Mouse (Mus musculus): ENCODE results near the gene Dnajc9. TPM values are rescaled to one million over a fixed set of nuclear protein-coding genes. Genes with fewer than 3 reads are reported as not detected.
A peak's percentile ranks its signal among the peaks of the same experiment; 100 is the strongest.

The Dnajc9 gene
- polyA plus RNA-seq (2014; fragmentation: Nextera tagmentation; extraction: Ambion mirVana), result 165 and 183 TPM in 2 replicates

- peak; percentile 98 for DNase-seq
- Histone ChIP-seq H3K9ac (peak within 1 kb of the TSS; percentile 67), H3K4me3 (ENCODE audit: low read depth, low read length) (peak within 1 kb of the TSS; percentile 61), H3K4me2 (peak within 1 kb of the TSS; percentile 70), H3K36me3 (ENCODE audit: insufficient read depth) (peaks cover 57% of the 10 kb centered on the region), H3K9me3 (ENCODE audit: low read depth, low read length) (no peaks in the 10 kb centered on the region), H3K27me3 (ENCODE audit: insufficient read depth, low read length) (no peaks in the 10 kb centered on the region), H3K4me1 (ENCODE audit: insufficient read depth) (peaks cover 11% of the 10 kb centered on the region), H3K27ac (ENCODE audit: low read depth) (peak within 1 kb of the TSS; percentile 55)
- under 1% methylated on average over 59 of the region's 59 CpGs for WGBS
- TF ChIP-seq CTCF (IDR thresholded peaks at IDR 0.05; ENCODE audit: low read depth), result no peak
- peak; percentile 74 for ATAC-seq (ENCODE audit: insufficient read depth)
Measured at GRCm38 (mm10) chr14:20388441-20389129, at the start of gene Dnajc9. TSS of gene Dnajc9 (minus strand) at chr14:20388910.

- DNase-seq (no peak), ATAC-seq (ENCODE audit: insufficient read depth) (no peak)
- Histone ChIP-seq H3K4me2 (no peak overlapping the region), H3K9ac (no peak overlapping the region), H3K4me1 (ENCODE audit: insufficient read depth) (no peaks in the 10 kb centered on the region), H3K36me3 (ENCODE audit: insufficient read depth) (no peaks in the 10 kb centered on the region), H3K4me3 (ENCODE audit: low read depth, low read length) (no peak overlapping the region), H3K9me3 (ENCODE audit: low read depth, low read length) (no peaks in the 10 kb centered on the region), H3K27me3 (ENCODE audit: insufficient read depth, low read length) (no peaks in the 10 kb centered on the region), H3K27ac (ENCODE audit: low read depth) (no peak overlapping the region)
- TF ChIP-seq CTCF (IDR thresholded peaks at IDR 0.05; ENCODE audit: low read depth), result no peak
- WGBS, result 68% methylated on average over 6 of the region's 6 CpGs
Measured at GRCm38 (mm10) chr14:20436976-20437375, 48.3 kb upstream of the Dnajc9 start.

- H3K4me2 ChIP-seq, result no peak overlapping the region
- H3K4me3 ChIP-seq (ENCODE audit: low read depth, low read length), result no peak overlapping the region
- 69% methylated on average over 4 of the region's 4 CpGs for WGBS
- H3K4me1 ChIP-seq (ENCODE audit: insufficient read depth), result no peaks in the 10 kb centered on the region
- H3K27me3 ChIP-seq (ENCODE audit: insufficient read depth, low read length), result no peaks in the 10 kb centered on the region
- no peaks in the 10 kb centered on the region for H3K9me3 ChIP-seq (ENCODE audit: low read depth, low read length)
- H3K9ac ChIP-seq, result no peak overlapping the region
- DNase-seq (no peak), ATAC-seq (ENCODE audit: insufficient read depth) (no peak)
- no peak for TF ChIP-seq CTCF (IDR thresholded peaks at IDR 0.05; ENCODE audit: low read depth)
- no peaks in the 10 kb centered on the region for H3K36me3 ChIP-seq (ENCODE audit: insufficient read depth)
- H3K27ac ChIP-seq (ENCODE audit: low read depth), result no peak overlapping the region
Measured at GRCm38 (mm10) chr14:20432420-20432819, 43.7 kb upstream of the Dnajc9 start.

GRCm38 (mm10) chr14:20431726-20432125 lies 43.0 kb upstream of the Dnajc9 start:
- Histone ChIP-seq H3K27ac (ENCODE audit: low read depth) (no peak overlapping the region), H3K4me3 (ENCODE audit: low read depth, low read length) (no peak overlapping the region), H3K9ac (no peak overlapping the region), H3K36me3 (ENCODE audit: insufficient read depth) (no peaks in the 10 kb centered on the region), H3K4me2 (no peak overlapping the region), H3K9me3 (ENCODE audit: low read depth, low read length) (no peaks in the 10 kb centered on the region), H3K4me1 (ENCODE audit: insufficient read depth) (no peaks in the 10 kb centered on the region), H3K27me3 (ENCODE audit: insufficient read depth, low read length) (no peaks in the 10 kb centered on the region)
- DNase-seq, result no peak
- no peak for TF ChIP-seq CTCF (IDR thresholded peaks at IDR 0.05; ENCODE audit: low read depth)
- WGBS, result 69% methylated on average over 6 of the region's 6 CpGs
- no peak for ATAC-seq (ENCODE audit: insufficient read depth)

- ATAC-seq (ENCODE audit: insufficient read depth) (no peak), DNase-seq (no peak)
- H3K4me1 ChIP-seq (ENCODE audit: insufficient read depth), result no peaks in the 10 kb centered on the region
- H3K9me3 ChIP-seq (ENCODE audit: low read depth, low read length), result no peaks in the 10 kb centered on the region
- TF ChIP-seq CTCF (IDR thresholded peaks at IDR 0.05; ENCODE audit: low read depth), result no peak
- no peak overlapping the region for H3K4me2 ChIP-seq
- H3K9ac ChIP-seq, result no peak overlapping the region
- no peaks in the 10 kb centered on the region for H3K27me3 ChIP-seq (ENCODE audit: insufficient read depth, low read length)
- H3K27ac ChIP-seq (ENCODE audit: low read depth), result no peak overlapping the region
- 42% methylated on average over 1 of the region's 1 CpGs for WGBS
- H3K36me3 ChIP-seq (ENCODE audit: insufficient read depth), result no peaks in the 10 kb centered on the region
- H3K4me3 ChIP-seq (ENCODE audit: low read depth, low read length), result no peak overlapping the region
Measured at GRCm38 (mm10) chr14:20429833-20430232, 41.1 kb upstream of the Dnajc9 start.

- H3K9me3 ChIP-seq (ENCODE audit: low read depth, low read length), result no peaks in the 10 kb centered on the region
- no peaks in the 10 kb centered on the region for H3K36me3 ChIP-seq (ENCODE audit: insufficient read depth)
- no peak overlapping the region for H3K27ac ChIP-seq (ENCODE audit: low read depth)
- no peaks in the 10 kb centered on the region for H3K27me3 ChIP-seq (ENCODE audit: insufficient read depth, low read length)
- no peaks in the 10 kb centered on the region for H3K4me1 ChIP-seq (ENCODE audit: insufficient read depth)
- ATAC-seq (ENCODE audit: insufficient read depth), result no peak
- H3K4me2 ChIP-seq, result no peak overlapping the region
- no peak for DNase-seq
- no peak overlapping the region for H3K9ac ChIP-seq
- WGBS, result 26% methylated on average over 1 of the region's 1 CpGs
- TF ChIP-seq CTCF (IDR thresholded peaks at IDR 0.05; ENCODE audit: low read depth), result no peak
- H3K4me3 ChIP-seq (ENCODE audit: low read depth, low read length), result no peak overlapping the region
Measured at GRCm38 (mm10) chr14:20428593-20428992, 39.9 kb upstream of the Dnajc9 start.

- Histone ChIP-seq H3K4me2 (no peak overlapping the region), H3K9ac (no peak overlapping the region), H3K36me3 (ENCODE audit: insufficient read depth) (no peaks in the 10 kb centered on the region), H3K27ac (ENCODE audit: low read depth) (no peak overlapping the region), H3K4me1 (ENCODE audit: insufficient read depth) (no peaks in the 10 kb centered on the region), H3K4me3 (ENCODE audit: low read depth, low read length) (no peak overlapping the region), H3K27me3 (ENCODE audit: insufficient read depth, low read length) (no peaks in the 10 kb centered on the region), H3K9me3 (ENCODE audit: low read depth, low read length) (no peaks in the 10 kb centered on the region)
- 87% methylated on average over 6 of the region's 6 CpGs for WGBS
- ATAC-seq (ENCODE audit: insufficient read depth), result no peak
- no peak for TF ChIP-seq CTCF (IDR thresholded peaks at IDR 0.05; ENCODE audit: low read depth)
- no peak for DNase-seq
Measured at GRCm38 (mm10) chr14:20423046-20423445, 34.3 kb upstream of the Dnajc9 start.

Measured in lung, embryonic 14.5 days (tissue).